Mouse (Mus musculus) 3134 (cell line): Measurements from ENCODE around the gene Vmn1r181.
"Not testable (repeated sequence)": the region's sequence is repeated elsewhere in the genome, so short reads cannot be mapped to it uniquely, and the experiment has no call there.

ENCODE experiments used
- DNase-seq: peaks from one replicate; pipeline ENCODE4 v3.0.0-alpha.2; 2011; ENCODE audit warnings: low spot score; ENCODE audit not compliant: insufficient read length; ENCODE audit errors: extremely low read depth

Vmn1r181 gene

GRCm38 (mm10) chr7:23974315-23974714 is at the start of gene Vmn1r181:
Gene Vmn1r181 (plus strand): TSS chr7:23974615.
- not testable (repeated sequence) for DNase-seq

- DNase-seq = no peak
Observed at GRCm38 (mm10) chr7:23926678-23927077, 47.7 kb upstream of the Vmn1r181 start, which contains the start of gene Vmn1r179. Gene Vmn1r179 (plus strand): TSS chr7:23926978.

GRCm38 (mm10) chr7:23950332-23950731 is 24.1 kb upstream of the Vmn1r181 start, which contains the start of gene Vmn1r180:
Gene Vmn1r180 (plus strand): TSS chr7:23950632.
- no peak for DNase-seq

- not testable (repeated sequence) for DNase-seq
Observed at GRCm38 (mm10) chr7:23968044-23968443, 6.4 kb upstream of the Vmn1r181 start.

- no peak for DNase-seq
Observed at GRCm38 (mm10) chr7:24001391-24001790, 27.0 kb downstream of the Vmn1r181 start, which contains the start of gene V1rd19. Gene V1rd19 (plus strand): TSS chr7:24001691.
